Mouse (Mus musculus) kidney, postnatal 0 days (tissue): ENCODE data around the gene Cyb561d1. TPM values are rescaled to one million over a fixed set of nuclear protein-coding genes. Genes with fewer than 3 reads are reported as not detected.
"Not testable (repeated sequence)": the region's sequence is repeated elsewhere in the genome, so short reads cannot be mapped to it uniquely, and the experiment has no call there.

Experiments used
- ATAC-seq: fragments of 200-750 bp; cut with Nextera tagmentation; replicated peaks from 2 replicates; pipeline ENCODE4 v1.8.0; 2017; ENCODE audit warnings: low read depth, moderate number of reproducible peaks, moderate TSS enrichment, moderate library complexity; ENCODE audit not compliant: low FRiP score
- DNase-seq: peaks from one replicate; pipeline ENCODE4 v3.0.0-alpha.2; 2016; ENCODE audit warnings: low spot score
- H3K27ac ChIP-seq: fragments of 300-500 bp; sonication (generic); 2 replicates; pipeline ENCODE4 v1.5.1; 2014; ENCODE audit warnings: mild to moderate bottlenecking
- H3K27me3 ChIP-seq: fragments of 300-500 bp; sonication (generic); 2 replicates; pipeline ENCODE4 v1.6.1; 2014; ENCODE audit warnings: low read length, mixed read lengths; ENCODE audit not compliant: insufficient read depth
- H3K36me3 ChIP-seq: fragments of 300-500 bp; sonication (generic); 2 replicates; pipeline ENCODE4 v1.6.1; 2014; ENCODE audit warnings: low read length, mixed read lengths; ENCODE audit not compliant: insufficient read depth
- H3K4me1 ChIP-seq: fragments of 300-500 bp; sonication (generic); replicated peaks from 2 replicates; pipeline ENCODE4 v1.6.1; 2014; ENCODE audit warnings: antibody characterized with exemption, low read length, mixed read lengths; ENCODE audit not compliant: insufficient read depth
- H3K4me2 ChIP-seq: fragments of 300-500 bp; sonication (generic); 2 replicates; pipeline ENCODE4 v1.6.1; 2014; ENCODE audit warnings: mild to moderate bottlenecking, low read length, moderate library complexity, mixed read lengths
- H3K4me3 ChIP-seq: fragments of 300-500 bp; sonication (generic); replicated peaks from 2 replicates; pipeline ENCODE4 v1.5.1; 2014; ENCODE audit warnings: low read depth, low read length
- H3K9ac ChIP-seq: fragments of 300-500 bp; sonication (generic); 2 replicates; pipeline ENCODE4 v1.6.1; 2014; ENCODE audit warnings: low read depth, low read length
- H3K9me3 ChIP-seq: fragments of 300-500 bp; sonication (generic); replicated peaks from 2 replicates; pipeline ENCODE4 v1.6.1; 2016; ENCODE audit warnings: low read length, inconsistent platforms, mixed read lengths
- CTCF ChIP-seq: IDR thresholded peaks from 2 replicates; pipeline ENCODE4 v1.5.1; 2016; ENCODE audit warnings: antibody characterized with exemption, low read depth, mild to moderate bottlenecking, moderate library complexity
- WGBS: fragments of 180-500 bp; shearing (Covaris S2); extraction: QIAGEN DNeasy Blood & Tissue Kit; methylation state at CpG from one replicate; pipeline ENCODE4 v1.1.7; 2014; 5-methylcytosine and 5-hydroxymethylcytosine counted together
- polyA plus RNA-seq: library from polyadenylated mRNA; unstranded; fragments of >200 nt; fragmentation: Nextera tagmentation; extraction: Ambion mirVana; gene quantifications from 2 replicates; pipeline ENCODE4 v1.2.1, GENCODE M21; 2015

Cyb561d1 gene
- 3.1 and 3.4 TPM in 2 replicates for polyA plus RNA-seq

GRCm38 (mm10) chr3:108200329-108201323 is at the start of gene Cyb561d1:
Cyb561d1 (minus strand) TSS chr3:108201212.
- H3K27me3 ChIP-seq = no peaks in the 10 kb centered on the region
- H3K4me2 ChIP-seq = peak within 1 kb of the TSS; percentile 54
- TF ChIP-seq CTCF = peak; percentile 69
- H3K4me1 ChIP-seq = peaks cover 18% of the 10 kb centered on the region
- DNase-seq (peak; percentile 96), ATAC-seq (peak; percentile 87)
- peak within 1 kb of the TSS; percentile 53 for H3K9ac ChIP-seq
- H3K36me3 ChIP-seq = peaks cover 17% of the 10 kb centered on the region
- no peaks in the 10 kb centered on the region for H3K9me3 ChIP-seq
- 2% methylated on average over 44 of the region's 44 CpGs for WGBS
- peak within 1 kb of the TSS; percentile 56 for H3K4me3 ChIP-seq
- peak within 1 kb of the TSS; percentile 75 for H3K27ac ChIP-seq

GRCm38 (mm10) chr3:108246857-108247256 is 45.8 kb upstream of the Cyb561d1 start:
- ATAC-seq = no peak
- H3K4me1 ChIP-seq = no peaks in the 10 kb centered on the region

GRCm38 (mm10) chr3:108241243-108241839 is 40.3 kb upstream of the Cyb561d1 start:
- 88% methylated on average over 3 of the region's 3 CpGs for WGBS

More at GRCm38 (mm10) chr3:108246857-108247256, 45.8 kb upstream of the Cyb561d1 start:
- Histone ChIP-seq H3K9ac (no peak overlapping the region), H3K36me3 (no peaks in the 10 kb centered on the region), H3K27ac (no peak overlapping the region), H3K27me3 (no peaks in the 10 kb centered on the region), H3K4me2 (no peak overlapping the region), H3K4me3 (no peak overlapping the region), H3K9me3 (no peaks in the 10 kb centered on the region)
- TF ChIP-seq CTCF = no peak
- WGBS = 81% methylated on average over 2 of the region's 2 CpGs
- no peak for DNase-seq

GRCm38 (mm10) chr3:108237474-108238102 is 36.6 kb upstream of the Cyb561d1 start:
- H3K9ac ChIP-seq, H3K4me1 ChIP-seq, H3K27ac ChIP-seq, H3K27me3 ChIP-seq, H3K9me3 ChIP-seq, H3K4me2 ChIP-seq, DNase-seq, ATAC-seq, H3K4me3 ChIP-seq, H3K36me3 ChIP-seq: not testable (repeated sequence)
- 92% methylated on average over 4 of the region's 4 CpGs for WGBS

More at GRCm38 (mm10) chr3:108241243-108241839, 40.3 kb upstream of the Cyb561d1 start:
- no peak overlapping the region for H3K9ac ChIP-seq
- H3K36me3 ChIP-seq = no peaks in the 10 kb centered on the region
- DNase-seq (no peak), ATAC-seq (no peak)
- no peak for TF ChIP-seq CTCF
- H3K27ac ChIP-seq = no peak overlapping the region
- H3K4me3 ChIP-seq = no peak overlapping the region
- no peaks in the 10 kb centered on the region for H3K4me1 ChIP-seq
- H3K9me3 ChIP-seq = no peaks in the 10 kb centered on the region
- H3K4me2 ChIP-seq = no peak overlapping the region
- H3K27me3 ChIP-seq = no peaks in the 10 kb centered on the region

GRCm38 (mm10) chr3:108231646-108232045 is 30.6 kb upstream of the Cyb561d1 start:
- Histone ChIP-seq H3K27ac (no peak overlapping the region), H3K27me3 (peaks cover 5% of the 10 kb centered on the region; the same call in 1 of the 2 replicates), H3K9ac (no peak overlapping the region), H3K36me3 (no peaks in the 10 kb centered on the region), H3K4me3 (no peak overlapping the region), H3K9me3 (no peaks in the 10 kb centered on the region), H3K4me2 (no peak overlapping the region), H3K4me1 (peaks cover 8% of the 10 kb centered on the region; the same call in 1 of the 2 replicates)
- DNase-seq = no peak
- TF ChIP-seq CTCF = no peak
- ATAC-seq = no peak
- 69% methylated on average over 4 of the region's 4 CpGs for WGBS

- WGBS = 65% methylated on average over 2 of the region's 2 CpGs
- DNase-seq = peak; percentile 13
- H3K27me3 ChIP-seq = peaks cover 9% of the 10 kb centered on the region; the same call in 1 of the 2 replicates
- H3K9ac ChIP-seq = no peak overlapping the region
- no peaks in the 10 kb centered on the region for H3K36me3 ChIP-seq
- no peak overlapping the region for H3K4me3 ChIP-seq
- no peak for TF ChIP-seq CTCF
- no peaks in the 10 kb centered on the region for H3K9me3 ChIP-seq
- ATAC-seq = no peak
- H3K27ac ChIP-seq = no peak overlapping the region
- peak overlapping the region; percentile 78 for H3K4me2 ChIP-seq
- peaks cover 19% of the 10 kb centered on the region for H3K4me1 ChIP-seq
Measured at GRCm38 (mm10) chr3:108227521-108227920, 26.5 kb upstream of the Cyb561d1 start.
